Mouse (Mus musculus) MEL (cell line): ENCODE data around the gene Dpp4.

ENCODE experiments used
- CTCF ChIP-seq, 3 experiments: IDR thresholded peaks in 2 of 3; conservative IDR thresholded peaks in 1 of 3; 2 replicates each; pipeline ENCODE4 v1.5.1; 2011 to 2012; ENCODE audit warnings: low read length in 3 of 3, low read depth in 2 of 3, mild to moderate bottlenecking in 2 of 3, improper control_type of control experiment in 1 of 3, inconsistent platforms in 1 of 3, mixed read lengths in 1 of 3, moderate library complexity in 1 of 3; ENCODE audit not compliant: control insufficient read depth in 1 of 3, insufficient read depth in 1 of 3, poor library complexity in 1 of 3, severe bottlenecking in 1 of 3
- E2F4 ChIP-seq: IDR thresholded peaks from 2 replicates; pipeline ENCODE4 v1.6.1; 2011; ENCODE audit warnings: low read depth, low read length, improper control_type of control experiment, borderline replicate concordance
- POLR2A ChIP-seq, 2 experiments: IDR thresholded peaks; 2 replicates each; pipeline ENCODE4 v1.6.1; 2011 to 2012; ENCODE audit warnings: low read length in 2 of 2, mild to moderate bottlenecking in 2 of 2, control low read depth in 1 of 2, improper control_type of control experiment in 1 of 2, low read depth in 1 of 2, moderate library complexity in 1 of 2; ENCODE audit not compliant: control insufficient read depth in 1 of 2, insufficient read depth in 1 of 2, poor library complexity in 1 of 2
- UBTF ChIP-seq: IDR thresholded peaks from 2 replicates; pipeline ENCODE4 v1.6.1; 2012; ENCODE audit warnings: low read depth, mild to moderate bottlenecking, inconsistent platforms, low read length, improper control_type of control experiment, moderate library complexity, borderline replicate concordance; ENCODE audit not compliant: insufficient read depth

DNA sequence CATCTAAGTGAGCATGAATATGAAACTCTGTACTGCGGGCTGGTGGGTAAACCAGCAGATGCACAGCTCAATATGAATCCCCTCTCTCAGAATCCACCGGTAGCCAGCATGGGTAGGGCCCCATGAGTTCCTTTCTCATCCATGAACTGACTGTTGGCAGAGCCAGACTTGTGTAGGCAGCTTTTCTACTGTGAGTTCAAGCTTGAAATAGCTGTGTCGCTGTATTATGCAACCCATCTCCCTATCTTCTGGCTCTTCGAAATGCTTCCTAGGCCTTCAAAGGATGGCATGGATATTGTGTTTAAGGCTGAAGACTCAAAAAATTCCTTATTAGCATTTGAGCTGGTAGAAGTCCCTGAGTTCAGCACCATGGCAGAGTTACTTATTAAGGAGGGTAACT, 23.2 kb downstream of the Dpp4 start:
- TF ChIP-seq E2F4 (no peak), POLR2A (IDR thresholded peaks at IDR 0.05; ENCODE audit: control insufficient read depth in 1 of 2, insufficient read depth in 1 of 2, low read depth in 1 of 2, low read length in 2 of 2, poor library complexity in 1 of 2) (no peak), CTCF (IDR thresholded peaks at IDR 0.05 in 2 of 3, conservative IDR thresholded peaks at IDR 0.05 in 1 of 3; ENCODE audit: control insufficient read depth in 1 of 3, insufficient read depth in 1 of 3, low read depth in 2 of 3, low read length in 3 of 3, poor library complexity in 1 of 3, severe bottlenecking in 1 of 3) (no peak), UBTF (no peak)
